Mouse (Mus musculus): Measurements from ENCODE around the gene Nup107. TPM values are rescaled to one million over a fixed set of nuclear protein-coding genes. Genes with fewer than 3 reads are reported as not detected.

The Nup107 gene
- total and polyA plus RNA-seq, 2 experiments from 2014 or later, result 12.5 to 19.0 TPM

- Histone ChIP-seq H3K4me3 (ENCODE audit: low read length) (no peak overlapping the region), H3K4me2 (ENCODE audit: low read depth, low read length) (no peak overlapping the region), H3K4me1 (ENCODE audit: insufficient read depth, low read length) (no peaks in the 10 kb centered on the region), H3K36me3 (ENCODE audit: insufficient read depth, low read length) (peaks cover 58% of the 10 kb centered on the region), H3K27me3 (ENCODE audit: insufficient read depth, low read length) (no peaks in the 10 kb centered on the region), H3K27ac (no peak overlapping the region), H3K9me3 (ENCODE audit: low read length) (no peaks in the 10 kb centered on the region), H3K9ac (replicated peaks; ENCODE audit: low read length) (no peak overlapping the region)
- no peak for DNase-seq (ENCODE audit: low spot score)
- TF ChIP-seq CTCF (IDR thresholded peaks at IDR 0.05; ENCODE audit: low read depth), result no peak
- 91% methylated on average over 6 of the region's 6 CpGs for WGBS
- ATAC-seq, result no peak
These were observed 16.9 kb downstream of the Nup107 start for GRCm38 (mm10) chr10:117775401-117776144.

GRCm38 (mm10) chr10:117774817-117775120 is 17.7 kb downstream of the Nup107 start:
- Histone ChIP-seq H3K36me3 (ENCODE audit: insufficient read depth, low read length) (peaks cover 62% of the 10 kb centered on the region), H3K4me2 (ENCODE audit: low read depth, low read length) (no peak overlapping the region), H3K4me1 (ENCODE audit: insufficient read depth, low read length) (no peaks in the 10 kb centered on the region), H3K9ac (replicated peaks; ENCODE audit: low read length) (no peak overlapping the region), H3K27me3 (ENCODE audit: insufficient read depth, low read length) (no peaks in the 10 kb centered on the region), H3K9me3 (ENCODE audit: low read length) (no peaks in the 10 kb centered on the region), H3K27ac (no peak overlapping the region), H3K4me3 (ENCODE audit: low read length) (no peak overlapping the region)
- DNase-seq (ENCODE audit: low spot score), result no peak
- no peak for TF ChIP-seq CTCF (IDR thresholded peaks at IDR 0.05; ENCODE audit: low read depth)
- 100% methylated on average over 1 of the region's 1 CpGs for WGBS
- ATAC-seq, result no peak

GRCm38 (mm10) chr10:117774011-117774816 is 18.3 kb downstream of the Nup107 start:
- DNase-seq (ENCODE audit: low spot score), result no peak
- TF ChIP-seq CTCF (IDR thresholded peaks at IDR 0.05; ENCODE audit: low read depth), result no peak

GRCm38 (mm10) chr10:117773106-117773720 is 19.3 kb downstream of the Nup107 start:
- no peak for DNase-seq (ENCODE audit: low spot score)
- WGBS, result 94% methylated on average over 7 of the region's 7 CpGs
- no peak overlapping the region for H3K4me3 ChIP-seq (ENCODE audit: low read length)
- no peaks in the 10 kb centered on the region for H3K4me1 ChIP-seq (ENCODE audit: insufficient read depth, low read length)
- peaks cover 56% of the 10 kb centered on the region for H3K36me3 ChIP-seq (ENCODE audit: insufficient read depth, low read length)
- H3K9ac ChIP-seq (replicated peaks; ENCODE audit: low read length), result no peak overlapping the region
- H3K27ac ChIP-seq, result no peak overlapping the region
- no peak overlapping the region for H3K4me2 ChIP-seq (ENCODE audit: low read depth, low read length)
- H3K9me3 ChIP-seq (ENCODE audit: low read length), result no peaks in the 10 kb centered on the region
- no peak for TF ChIP-seq CTCF (IDR thresholded peaks at IDR 0.05; ENCODE audit: low read depth)
- H3K27me3 ChIP-seq (ENCODE audit: insufficient read depth, low read length), result no peaks in the 10 kb centered on the region
- no peak for ATAC-seq

More at GRCm38 (mm10) chr10:117774011-117774816, 18.3 kb downstream of the Nup107 start:
- WGBS, result 95% methylated on average over 22 of the region's 22 CpGs
- Histone ChIP-seq H3K9ac (replicated peaks; ENCODE audit: low read length) (no peak overlapping the region), H3K36me3 (ENCODE audit: insufficient read depth, low read length) (peaks cover 62% of the 10 kb centered on the region), H3K9me3 (ENCODE audit: low read length) (no peaks in the 10 kb centered on the region), H3K4me1 (ENCODE audit: insufficient read depth, low read length) (no peaks in the 10 kb centered on the region), H3K27me3 (ENCODE audit: insufficient read depth, low read length) (no peaks in the 10 kb centered on the region), H3K4me3 (ENCODE audit: low read length) (no peak overlapping the region), H3K4me2 (ENCODE audit: low read depth, low read length) (no peak overlapping the region), H3K27ac (no peak overlapping the region)
- ATAC-seq, result no peak

GRCm38 (mm10) chr10:117772364-117773105 is 20.0 kb downstream of the Nup107 start:
- Histone ChIP-seq H3K27me3 (ENCODE audit: insufficient read depth, low read length) (no peaks in the 10 kb centered on the region), H3K36me3 (ENCODE audit: insufficient read depth, low read length) (peaks cover 58% of the 10 kb centered on the region), H3K4me3 (ENCODE audit: low read length) (no peak overlapping the region), H3K4me1 (ENCODE audit: insufficient read depth, low read length) (no peaks in the 10 kb centered on the region), H3K27ac (no peak overlapping the region), H3K9me3 (ENCODE audit: low read length) (no peaks in the 10 kb centered on the region), H3K9ac (replicated peaks; ENCODE audit: low read length) (no peak overlapping the region), H3K4me2 (ENCODE audit: low read depth, low read length) (no peak overlapping the region)
- no peak for DNase-seq (ENCODE audit: low spot score)
- WGBS, result 83% methylated on average over 17 of the region's 17 CpGs
- no peak for TF ChIP-seq CTCF (IDR thresholded peaks at IDR 0.05; ENCODE audit: low read depth)
- ATAC-seq, result no peak

GRCm38 (mm10) chr10:117771131-117771510 is 21.4 kb downstream of the Nup107 start:
- DNase-seq (ENCODE audit: low spot score) (no peak), ATAC-seq (no peak)
- no peak for TF ChIP-seq CTCF (IDR thresholded peaks at IDR 0.05; ENCODE audit: low read depth)
- Histone ChIP-seq H3K9ac (replicated peaks; ENCODE audit: low read length) (no peak overlapping the region), H3K4me1 (ENCODE audit: insufficient read depth, low read length) (no peaks in the 10 kb centered on the region), H3K4me3 (ENCODE audit: low read length) (no peak overlapping the region), H3K27me3 (ENCODE audit: insufficient read depth, low read length) (no peaks in the 10 kb centered on the region), H3K27ac (no peak overlapping the region), H3K4me2 (ENCODE audit: low read depth, low read length) (no peak overlapping the region), H3K9me3 (ENCODE audit: low read length) (no peaks in the 10 kb centered on the region), H3K36me3 (ENCODE audit: insufficient read depth, low read length) (peaks cover 58% of the 10 kb centered on the region)
- WGBS, result 93% methylated on average over 10 of the region's 10 CpGs
